Mouse (Mus musculus) small intestine, adult 2 months (tissue): ENCODE measurements around the gene Samhd1.

Source experiments
- CTCF ChIP-seq: fragments of 200-500 bp; IDR thresholded peaks from 2 replicates; pipeline ENCODE4 v1.5.1; 2012; ENCODE audit warnings: low read depth, mild to moderate bottlenecking, control low read depth, inconsistent platforms, low read length, moderate library complexity, mixed read lengths; ENCODE audit not compliant: insufficient replicate concordance, insufficient read length; ENCODE audit errors: extremely low read depth
- POLR2A ChIP-seq: fragments of 200-500 bp; IDR thresholded peaks from 2 replicates; pipeline ENCODE4 v1.6.1; 2012; ENCODE audit warnings: low read depth, mild to moderate bottlenecking, control low read depth, inconsistent platforms, low read length, moderate library complexity

DNA sequence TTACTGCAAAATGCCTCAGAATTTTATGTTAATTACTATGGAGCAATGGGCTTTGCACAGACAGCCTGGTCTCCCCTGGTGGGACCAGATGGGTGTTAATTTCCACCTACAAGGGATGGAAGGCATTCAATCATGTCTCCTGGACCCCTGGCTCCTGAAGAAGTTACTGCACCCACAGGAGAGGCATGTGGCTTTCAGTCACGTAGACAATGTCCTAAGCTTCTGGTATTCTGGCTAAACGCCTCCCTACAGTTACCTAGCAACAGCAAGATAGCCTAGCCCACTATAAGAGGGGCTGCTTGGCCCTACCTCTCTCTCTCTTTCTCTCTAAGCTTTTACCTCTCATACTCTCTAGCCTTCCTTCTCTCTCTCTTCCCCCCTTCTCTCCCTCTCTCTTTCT is 32.8 kb downstream of the Samhd1 start:
- TF ChIP-seq CTCF (no peak), POLR2A (no peak)
